Mouse (Mus musculus) bone marrow, adult 2 months (tissue): ENCODE data around the gene Serpinb1a. TPM values are rescaled to one million over a fixed set of nuclear protein-coding genes. Genes with fewer than 3 reads are reported as not detected.

Source experiments
- H3K27ac ChIP-seq: fragments of 200-500 bp; 2 replicates; pipeline ENCODE4 v1.5.1; 2012; ENCODE audit warnings: low read depth, mild to moderate bottlenecking, control low read depth, inconsistent platforms, low read length; ENCODE audit not compliant: control insufficient read depth, poor library complexity, insufficient read depth
- H3K4me1 ChIP-seq: fragments of 200-500 bp; 2 replicates; pipeline ENCODE4 v1.6.1; 2011; ENCODE audit warnings: low read length; ENCODE audit not compliant: control insufficient read depth, insufficient read depth
- H3K4me3 ChIP-seq: fragments of 200-500 bp; replicated peaks from 2 replicates; pipeline ENCODE3; 2011; ENCODE audit warnings: mild to moderate bottlenecking, low read depth, low read length, control low read depth; ENCODE audit not compliant: control insufficient read depth
- CTCF ChIP-seq: fragments of 200-500 bp; IDR thresholded peaks from 2 replicates; pipeline ENCODE4 v1.5.1; 2011; ENCODE audit warnings: low read length, control low read depth; ENCODE audit not compliant: control insufficient read depth, insufficient read depth
- POLR2A ChIP-seq: fragments of 200-500 bp; IDR thresholded peaks from 2 replicates; pipeline ENCODE4 v1.6.1; 2011; ENCODE audit warnings: low read depth, mild to moderate bottlenecking, control low read depth, low read length, borderline replicate concordance; ENCODE audit not compliant: control insufficient read depth
- WGBS: fragments of 180-500 bp; shearing (Covaris S2); methylation state at CpG from one replicate; pipeline ENCODE4 v1.1.7; 2018; 5-methylcytosine and 5-hydroxymethylcytosine counted together
- polyA plus RNA-seq: library from polyadenylated mRNA; stranded (reverse); fragments of >200 nt; gene quantifications from 2 replicates; pipeline ENCODE4 v1.2.4, GENCODE M21; 2011; ENCODE audit warnings: low replicate concordance; ENCODE audit not compliant: missing spikeins, insufficient read depth, insufficient read length

Gene Serpinb1a
- polyA plus RNA-seq, 1 experiment = 91.9 TPM

- TF ChIP-seq POLR2A (no peak), CTCF (peak; percentile 42)
- H3K4me3 ChIP-seq = peak overlapping the region; percentile 24
- peaks cover 2% of the 10 kb centered on the region; the same call in 1 of the 2 replicates for H3K4me1 ChIP-seq
- H3K27ac ChIP-seq = no peak overlapping the region
Measured at GRCm38 (mm10) chr13:32800859-32801258, 50.1 kb downstream of the Serpinb1a start.

- H3K27ac ChIP-seq = no peak overlapping the region
- 65% methylated on average over 2 of the region's 2 CpGs for WGBS
- peaks cover 2% of the 10 kb centered on the region; the same call in 1 of the 2 replicates for H3K4me1 ChIP-seq
- no peak for TF ChIP-seq POLR2A
- no peak for TF ChIP-seq CTCF
- no peak overlapping the region for H3K4me3 ChIP-seq
Measured at GRCm38 (mm10) chr13:32799131-32799530, 51.9 kb downstream of the Serpinb1a start.

GRCm38 (mm10) chr13:32797085-32797484, 53.9 kb downstream of the Serpinb1a start:
- no peaks in the 10 kb centered on the region for H3K4me1 ChIP-seq
- TF ChIP-seq POLR2A = no peak
- no peak for TF ChIP-seq CTCF
- WGBS = 73% methylated on average over 1 of the region's 1 CpGs

GRCm38 (mm10) chr13:32795166-32795565, 55.8 kb downstream of the Serpinb1a start:
- TF ChIP-seq CTCF (no peak), POLR2A (no peak)
- H3K27ac ChIP-seq = no peak overlapping the region
- H3K4me1 ChIP-seq = no peaks in the 10 kb centered on the region
- 80% methylated on average over 5 of the region's 5 CpGs for WGBS
- H3K4me3 ChIP-seq = no peak overlapping the region

More at GRCm38 (mm10) chr13:32797085-32797484, 53.9 kb downstream of the Serpinb1a start:
- Histone ChIP-seq H3K4me3 (no peak overlapping the region), H3K27ac (no peak overlapping the region)

GRCm38 (mm10) chr13:32794619-32795018, 56.4 kb downstream of the Serpinb1a start:
- no peak overlapping the region for H3K4me3 ChIP-seq
- TF ChIP-seq POLR2A = no peak
- TF ChIP-seq CTCF = no peak
- 75% methylated on average over 2 of the region's 2 CpGs for WGBS
- H3K4me1 ChIP-seq = no peaks in the 10 kb centered on the region
- no peak overlapping the region for H3K27ac ChIP-seq

Other genes starting within 250 kb of the Serpinb1a start
- gene Mylk4, start 67.2 kb downstream of the Serpinb1a start, polyA plus RNA-seq = 1.1 TPM in 2 replicates
- 9.0 and 9.2 TPM in 2 replicates for gene Wrnip1, start 49.1 kb downstream of the Serpinb1a start, polyA plus RNA-seq
- not detected in 2 replicates for gene D930007J09Rik, start 48.3 kb downstream of the Serpinb1a start, polyA plus RNA-seq
- gene Serpinb1c, start 47.0 kb upstream of the Serpinb1a start, polyA plus RNA-seq = not detected in 2 replicates
- 2.9 and 6.2 TPM in 2 replicates for gene Serpinb6b, start 114.0 kb upstream of the Serpinb1a start, polyA plus RNA-seq
- 3.1 and 6.7 TPM in 2 replicates for gene Serpinb9, start 152.1 kb upstream of the Serpinb1a start, polyA plus RNA-seq
- 0.70 and 2.3 TPM in 2 replicates for gene Serpinb9b, start 176.2 kb upstream of the Serpinb1a start, polyA plus RNA-seq
- 1.00 TPM in 1 of 2 replicates, not detected in the other for gene Serpinb1b, start 227.4 kb upstream of the Serpinb1a start, polyA plus RNA-seq